In the genomic region with DNA sequence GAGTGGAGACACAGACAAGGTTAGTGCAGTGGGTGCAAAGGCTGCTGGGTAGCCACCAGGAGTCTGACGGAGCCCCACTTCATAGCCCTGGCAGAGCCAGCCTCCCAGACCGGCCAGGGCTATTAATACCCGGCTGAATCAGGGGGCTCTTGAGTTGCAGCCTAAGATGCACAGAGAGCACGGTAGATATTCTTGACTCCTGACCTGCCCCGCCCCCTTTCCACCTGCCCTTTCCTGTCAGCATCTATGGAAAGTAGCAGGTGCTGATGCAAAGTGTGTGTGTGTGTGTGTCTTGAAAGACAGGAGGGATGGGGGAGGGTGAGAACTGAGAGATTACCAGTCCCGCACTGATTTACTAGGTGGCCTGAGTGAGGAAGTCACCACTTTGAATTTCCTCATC, we compare ENCODE assay signal across 32 mouse cellular contexts. TPM values are rescaled to one million over a fixed set of nuclear protein-coding genes. Genes with fewer than 3 reads are reported as not detected.
DNase-seq lines count a peak whose midpoint lies in the region; ATAC-seq lines count a peak whose summit lies in the region.
"Had no signal": no experiment of that assay in that cellular context is flagged by ENCODE, and none has a peak within 500 bp of the region (broad histone marks: within the 10 kb centered on the region; RNA-seq: fewer than 3 reads in every experiment).

No protein-coding gene starts in this region.

- peak; percentile 26; the same call in 1 of the 2 replicates for ATAC-seq in embryonic facial prominence, embryonic 14.5 days (ENCODE audit: low read depth)
- ATAC-seq in heart, embryonic 15.5 days (replicated peaks; ENCODE audit: insufficient number of reproducible peaks, insufficient read depth, low FRiP score, low read depth) = 0 out of 2 replicates have a peak, but pooled peaks have one; percentile 15
- no peak for ATAC-seq in heart, embryonic 11.5 days (replicated peaks; ENCODE audit: insufficient number of reproducible peaks, low FRiP score, low TSS enrichment)
- ATAC-seq: forebrain, embryonic 13.5 days; inflammation-experienced regulatory T-cells, adult 6 months; Patski had no signal

- 63% methylated on average over 6 of the region's 6 CpGs for WGBS in embryonic facial prominence, embryonic 14.5 days
- WGBS in embryonic facial prominence, embryonic 10.5 days = 79% methylated on average over 6 of the region's 6 CpGs
- WGBS in heart, embryonic 15.5 days = 30% methylated on average over 6 of the region's 6 CpGs
- WGBS in heart, embryonic 11.5 days (ENCODE audit: insufficient replicate concordance) = 48% methylated on average over 6 of the region's 6 CpGs

- peaks cover 6% of the 10 kb centered on the region for H3K27me3 ChIP-seq in embryonic facial prominence, embryonic 14.5 days (replicated peaks; ENCODE audit: control insufficient read depth, insufficient read depth, low read length)
- H3K27me3 ChIP-seq in embryonic facial prominence, embryonic 10.5 days (replicated peaks; ENCODE audit: low read depth, poor library complexity, severe bottlenecking) = peaks cover 44% of the 10 kb centered on the region
- peaks cover 41% of the 10 kb centered on the region for H3K27me3 ChIP-seq in heart, embryonic 15.5 days
- peaks cover 32% of the 10 kb centered on the region for H3K27me3 ChIP-seq in heart, embryonic 11.5 days (ENCODE audit: control insufficient read depth, insufficient read depth, low read length)
- H3K27me3 ChIP-seq: forebrain, embryonic 13.5 days; hindbrain, embryonic 15.5 days; neural tube, embryonic 15.5 days had no signal

- H3K36me3 ChIP-seq in embryonic facial prominence, embryonic 14.5 days (ENCODE audit: control insufficient read depth, insufficient read depth, low read length) = no peaks in the 10 kb centered on the region
- H3K36me3 ChIP-seq in embryonic facial prominence, embryonic 10.5 days (replicated peaks) = no peaks in the 10 kb centered on the region
- H3K36me3 ChIP-seq in heart, embryonic 15.5 days = no peaks in the 10 kb centered on the region
- H3K36me3 ChIP-seq in heart, embryonic 11.5 days (ENCODE audit: control insufficient read depth, insufficient read depth, low read length) = no peaks in the 10 kb centered on the region
- H3K36me3 ChIP-seq: embryonic facial prominence, embryonic 13.5 days; heart, embryonic 13.5 days; hindbrain, embryonic 10.5 days; hindbrain, embryonic 15.5 days; kidney, embryonic 15.5 days; limb, embryonic 13.5 days; liver, embryonic 13.5 days; neural tube, embryonic 15.5 days had no signal

- DNase-seq in embryonic facial prominence, embryonic 14.5 days (ENCODE audit: low spot score) = no peak
- no peak for DNase-seq in embryonic facial prominence, embryonic 10.5 days (ENCODE audit: low spot score)
- peak; percentile 54 for DNase-seq in A20 (ENCODE audit: low read depth, low spot score)
- DNase-seq in skeletal muscle tissue, adult 2 months (ENCODE audit: low read depth, low spot score) = peak; percentile 72
- no peak for DNase-seq in kidney, adult 8-10 months
- DNase-seq: adrenal gland, postnatal 14 days; cerebellum, adult 11 months; cerebellum, adult 9-10 months; cerebellum, postnatal 36 days; embryo, embryonic 11 days; kidney, adult 11 months; kidney, postnatal 25 days; liver, embryonic 13.5 days; lung, adult 18-20 months; lung, postnatal 10 days; midbrain, embryonic 14.5 days; retina, postnatal 1 day; right cerebral cortex, postnatal 14 days; thymus, postnatal 14 days had no signal

- H3K4me2 ChIP-seq in embryonic facial prominence, embryonic 14.5 days (ENCODE audit: low read depth, low read length) = no peak overlapping the region
- no peak overlapping the region for H3K4me2 ChIP-seq in heart, embryonic 15.5 days
- H3K4me2 ChIP-seq in heart, embryonic 11.5 days = no peak overlapping the region
- H3K4me2 ChIP-seq: embryonic facial prominence, embryonic 13.5 days; forebrain, embryonic 13.5 days; heart, embryonic 13.5 days; hindbrain, embryonic 15.5 days; kidney, embryonic 15.5 days; limb, embryonic 13.5 days; liver, embryonic 13.5 days; neural tube, embryonic 15.5 days had no signal

- H3K9ac ChIP-seq in embryonic facial prominence, embryonic 14.5 days (ENCODE audit: low read depth, low read length) = no peak overlapping the region
- no peak overlapping the region for H3K9ac ChIP-seq in heart, embryonic 15.5 days
- no peak overlapping the region for H3K9ac ChIP-seq in heart, embryonic 11.5 days (ENCODE audit: low read depth, low read length)
- H3K9ac ChIP-seq: embryonic facial prominence, embryonic 13.5 days; forebrain, embryonic 13.5 days; heart, embryonic 13.5 days; hindbrain, embryonic 15.5 days; kidney, embryonic 15.5 days; limb, embryonic 13.5 days; liver, embryonic 13.5 days; neural tube, embryonic 15.5 days had no signal

- H3K27ac ChIP-seq in embryonic facial prominence, embryonic 14.5 days (replicated peaks; ENCODE audit: low read depth, low read length) = no peak overlapping the region
- H3K27ac ChIP-seq in embryonic facial prominence, embryonic 10.5 days (replicated peaks) = no peak overlapping the region
- no peak overlapping the region for H3K27ac ChIP-seq in heart, embryonic 15.5 days
- H3K27ac ChIP-seq in heart, embryonic 11.5 days (ENCODE audit: low read depth, low read length) = no peak overlapping the region
- H3K27ac ChIP-seq: embryonic facial prominence, embryonic 13.5 days; heart, embryonic 13.5 days; hindbrain, embryonic 10.5 days; hindbrain, embryonic 15.5 days; kidney, embryonic 15.5 days; limb, embryonic 13.5 days; liver, embryonic 13.5 days; macrophage; neural tube, embryonic 15.5 days had no signal

- H3K9me3 ChIP-seq in embryonic facial prominence, embryonic 14.5 days (ENCODE audit: control insufficient read depth, low read length) = no peaks in the 10 kb centered on the region
- H3K9me3 ChIP-seq in embryonic facial prominence, embryonic 10.5 days = no peaks in the 10 kb centered on the region
- H3K9me3 ChIP-seq in heart, embryonic 15.5 days (replicated peaks) = no peaks in the 10 kb centered on the region
- no peaks in the 10 kb centered on the region for H3K9me3 ChIP-seq in heart, embryonic 11.5 days (replicated peaks; ENCODE audit: control insufficient read depth, low read length)
- H3K9me3 ChIP-seq: embryonic facial prominence, embryonic 13.5 days; forebrain, embryonic 13.5 days; heart, embryonic 13.5 days; hindbrain, embryonic 10.5 days; hindbrain, embryonic 15.5 days; kidney, embryonic 15.5 days; limb, embryonic 13.5 days; liver, embryonic 13.5 days; neural tube, embryonic 15.5 days had no signal

- H3K4me1 ChIP-seq in embryonic facial prominence, embryonic 14.5 days (ENCODE audit: control insufficient read depth, insufficient read depth, low read length) = no peaks in the 10 kb centered on the region
- H3K4me1 ChIP-seq in embryonic facial prominence, embryonic 10.5 days = peaks cover 5% of the 10 kb centered on the region
- 0 out of 2 replicates have a peak, but pooled peaks cover 4% of the 10 kb centered on the region for H3K4me1 ChIP-seq in heart, embryonic 15.5 days (replicated peaks)
- H3K4me1 ChIP-seq in heart, embryonic 11.5 days (ENCODE audit: control insufficient read depth, insufficient read depth, low read length) = no peaks in the 10 kb centered on the region; the same call in 1 of the 2 replicates
- H3K4me1 ChIP-seq: embryonic facial prominence, embryonic 13.5 days; forebrain, embryonic 13.5 days; hindbrain, embryonic 15.5 days; kidney, embryonic 15.5 days; limb, embryonic 13.5 days; liver, embryonic 13.5 days had no signal

- no peak overlapping the region for H3K4me3 ChIP-seq in embryonic facial prominence, embryonic 14.5 days (ENCODE audit: low read depth, low read length)
- H3K4me3 ChIP-seq in embryonic facial prominence, embryonic 10.5 days = no peak overlapping the region
- no peak overlapping the region for H3K4me3 ChIP-seq in heart, embryonic 15.5 days
- H3K4me3 ChIP-seq in heart, embryonic 11.5 days (ENCODE audit: low read depth, low read length) = no peak overlapping the region
- H3K4me3 ChIP-seq: embryonic facial prominence, embryonic 13.5 days; forebrain, embryonic 13.5 days; heart, embryonic 13.5 days; hindbrain, embryonic 10.5 days; hindbrain, embryonic 15.5 days; kidney, embryonic 15.5 days; limb, embryonic 13.5 days; liver, embryonic 13.5 days; neural tube, embryonic 15.5 days had no signal

RNA-seq across cellular contexts. Expression of a gene that starts 8.3 kb away (rescaled TPM):
- 0.85 and 1.0 TPM in 2 replicates for polyA plus RNA-seq in embryonic facial prominence, embryonic 14.5 days (2014; fragmentation: Nextera tagmentation; extraction: Ambion mirVana)
- polyA plus RNA-seq in embryonic facial prominence, embryonic 10.5 days (2016; fragmentation: Nextera tagmentation; extraction: Ambion mirVana) = 0.69 and 1.4 TPM in 2 replicates
- 0.20 TPM in 1 of 2 replicates, not detected in the other for polyA plus RNA-seq in heart, embryonic 15.5 days (2015; fragmentation: Nextera tagmentation; extraction: Ambion mirVana)
- 0.23 TPM in 1 of 2 replicates, not detected in the other for polyA plus RNA-seq in heart, embryonic 11.5 days (2014; fragmentation: Nextera tagmentation; extraction: Ambion mirVana)
- polyA plus RNA-seq: liver, embryonic 13.5 days had no signal

Comparison
In these comparisons a context has a peak if more than half of its experiments do, and no peak if none do; other contexts are left out.
1. DNase-seq: peak in A20 (single experiment) and skeletal muscle tissue, adult 2 months (single experiment); none in embryonic facial prominence, embryonic 14.5 days (single experiment), embryonic facial prominence, embryonic 10.5 days (single experiment) and kidney, adult 8-10 months (0 of 2).